Mouse (Mus musculus): Measurements from ENCODE around the gene Cpsf4.

- TF ChIP-seq CTCF (conservative IDR thresholded peaks at IDR 0.05; ENCODE audit: low read length) (no peak), NANOG (IDR thresholded peaks at IDR 0.05; ENCODE audit: borderline replicate concordance, low read length) (no peak), POU5F1 (IDR thresholded peaks at IDR 0.05; ENCODE audit: borderline replicate concordance, low read length) (no peak)
These were observed 50.7 kb downstream of the Cpsf4 start for GRCm38 (mm10) chr5:145217746-145218145.
